Mouse (Mus musculus): ENCODE results near the gene Lrrc59. TPM values are rescaled to one million over a fixed set of nuclear protein-coding genes. Genes with fewer than 3 reads are reported as not detected.

The Lrrc59 gene
- polyA plus RNA-seq (2014; fragmentation: Nextera tagmentation; extraction: Ambion mirVana): 118 and 197 TPM in 2 replicates

GRCm38 (mm10) chr11:94629199-94629883 lies at the start of gene Lrrc59:
Gene Lrrc59, plus strand, starts transcription at chr11:94629767.
- ATAC-seq (ENCODE audit: low FRiP score, low TSS enrichment): peak; percentile 99
- Histone ChIP-seq H3K27me3 (ENCODE audit: control insufficient read depth, insufficient read depth, low read length) (no peaks in the 10 kb centered on the region), H3K4me1 (ENCODE audit: control insufficient read depth, insufficient read depth, low read length) (peaks cover 8% of the 10 kb centered on the region), H3K9me3 (ENCODE audit: control insufficient read depth, low read length) (no peaks in the 10 kb centered on the region), H3K4me3 (ENCODE audit: low read length) (peak within 1 kb of the TSS; percentile 84), H3K36me3 (ENCODE audit: control insufficient read depth, insufficient read depth, low read length) (peaks cover 27% of the 10 kb centered on the region), H3K9ac (ENCODE audit: low read depth, low read length) (peak within 1 kb of the TSS; percentile 85), H3K27ac (ENCODE audit: low read depth, low read length) (peak within 1 kb of the TSS; percentile 45; the same call in 1 of the 2 replicates), H3K4me2 (replicated peaks; ENCODE audit: low read depth, low read length) (peak within 1 kb of the TSS; percentile 73)
- WGBS: 6% methylated on average over 41 of the region's 41 CpGs

GRCm38 (mm10) chr11:94580111-94580740 lies 49.3 kb upstream of the Lrrc59 start:
- no peak for ATAC-seq (ENCODE audit: low FRiP score, low TSS enrichment)
- H3K9me3 ChIP-seq (ENCODE audit: control insufficient read depth, low read length): no peaks in the 10 kb centered on the region
- H3K4me2 ChIP-seq (replicated peaks; ENCODE audit: low read depth, low read length): no peak overlapping the region
- H3K27ac ChIP-seq (ENCODE audit: low read depth, low read length): no peak overlapping the region
- no peaks in the 10 kb centered on the region for H3K4me1 ChIP-seq (ENCODE audit: control insufficient read depth, insufficient read depth, low read length)
- WGBS: 92% methylated on average over 5 of the region's 5 CpGs
- H3K36me3 ChIP-seq (ENCODE audit: control insufficient read depth, insufficient read depth, low read length): peaks cover 6% of the 10 kb centered on the region; the same call in 1 of the 2 replicates
- H3K4me3 ChIP-seq (ENCODE audit: low read length): no peak overlapping the region
- no peak overlapping the region for H3K9ac ChIP-seq (ENCODE audit: low read depth, low read length)
- H3K27me3 ChIP-seq (ENCODE audit: control insufficient read depth, insufficient read depth, low read length): no peaks in the 10 kb centered on the region

- WGBS: 85% methylated on average over 9 of the region's 9 CpGs
- no peaks in the 10 kb centered on the region for H3K36me3 ChIP-seq (ENCODE audit: control insufficient read depth, insufficient read depth, low read length)
Measured at GRCm38 (mm10) chr11:94585091-94585490, 44.5 kb upstream of the Lrrc59 start.

DNA sequence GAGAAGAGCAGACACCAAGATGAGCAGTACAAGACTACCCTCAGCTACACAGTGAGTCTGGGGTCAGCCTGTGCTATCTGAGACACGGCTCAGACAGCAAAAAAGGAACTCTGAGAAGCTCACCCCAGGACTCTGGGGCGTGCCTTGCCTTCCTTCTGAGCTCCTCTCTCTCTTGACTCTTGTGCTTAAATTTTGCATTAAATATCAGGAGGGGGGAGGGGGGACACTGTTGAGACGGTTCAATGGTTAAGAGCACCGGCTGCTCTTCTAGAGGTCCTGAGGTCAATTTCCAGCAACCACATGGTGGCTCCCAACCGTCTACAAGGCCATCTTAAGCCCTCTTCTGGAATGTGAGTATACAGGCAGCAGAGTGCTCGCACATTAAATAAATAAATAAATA lies 42.1 kb upstream of the Lrrc59 start:
- Histone ChIP-seq H3K36me3 (ENCODE audit: control insufficient read depth, insufficient read depth, low read length) (no peaks in the 10 kb centered on the region), H3K4me2 (replicated peaks; ENCODE audit: low read depth, low read length) (no peak overlapping the region), H3K4me1 (ENCODE audit: control insufficient read depth, insufficient read depth, low read length) (peaks cover 19% of the 10 kb centered on the region), H3K27ac (ENCODE audit: low read depth, low read length) (no peak overlapping the region), H3K4me3 (ENCODE audit: low read length) (no peak overlapping the region), H3K9ac (ENCODE audit: low read depth, low read length) (no peak overlapping the region), H3K27me3 (ENCODE audit: control insufficient read depth, insufficient read depth, low read length) (no peaks in the 10 kb centered on the region), H3K9me3 (ENCODE audit: control insufficient read depth, low read length) (no peaks in the 10 kb centered on the region)
- no peak for ATAC-seq (ENCODE audit: low FRiP score, low TSS enrichment)
- WGBS: 68% methylated on average over 6 of the region's 6 CpGs

More at GRCm38 (mm10) chr11:94585091-94585490, 44.5 kb upstream of the Lrrc59 start:
- Histone ChIP-seq H3K9me3 (ENCODE audit: control insufficient read depth, low read length) (no peaks in the 10 kb centered on the region), H3K27ac (ENCODE audit: low read depth, low read length) (no peak overlapping the region), H3K4me1 (ENCODE audit: control insufficient read depth, insufficient read depth, low read length) (0 out of 2 replicates have a peak, but pooled peaks cover 4% of the 10 kb centered on the region), H3K4me2 (replicated peaks; ENCODE audit: low read depth, low read length) (no peak overlapping the region), H3K4me3 (ENCODE audit: low read length) (no peak overlapping the region), H3K27me3 (ENCODE audit: control insufficient read depth, insufficient read depth, low read length) (no peaks in the 10 kb centered on the region), H3K9ac (ENCODE audit: low read depth, low read length) (no peak overlapping the region)
- no peak for ATAC-seq (ENCODE audit: low FRiP score, low TSS enrichment)

- Histone ChIP-seq H3K27ac (ENCODE audit: low read depth, low read length) (no peak overlapping the region), H3K36me3 (ENCODE audit: control insufficient read depth, insufficient read depth, low read length) (no peaks in the 10 kb centered on the region), H3K4me2 (replicated peaks; ENCODE audit: low read depth, low read length) (no peak overlapping the region), H3K27me3 (ENCODE audit: control insufficient read depth, insufficient read depth, low read length) (no peaks in the 10 kb centered on the region), H3K4me3 (ENCODE audit: low read length) (no peak overlapping the region), H3K9ac (ENCODE audit: low read depth, low read length) (no peak overlapping the region), H3K4me1 (ENCODE audit: control insufficient read depth, insufficient read depth, low read length) (peaks cover 18% of the 10 kb centered on the region; the same call in 1 of the 2 replicates), H3K9me3 (ENCODE audit: control insufficient read depth, low read length) (no peaks in the 10 kb centered on the region)
- ATAC-seq (ENCODE audit: low FRiP score, low TSS enrichment): no peak
- 73% methylated on average over 7 of the region's 7 CpGs for WGBS
Measured at GRCm38 (mm10) chr11:94596311-94596852, 33.2 kb upstream of the Lrrc59 start.

DNA sequence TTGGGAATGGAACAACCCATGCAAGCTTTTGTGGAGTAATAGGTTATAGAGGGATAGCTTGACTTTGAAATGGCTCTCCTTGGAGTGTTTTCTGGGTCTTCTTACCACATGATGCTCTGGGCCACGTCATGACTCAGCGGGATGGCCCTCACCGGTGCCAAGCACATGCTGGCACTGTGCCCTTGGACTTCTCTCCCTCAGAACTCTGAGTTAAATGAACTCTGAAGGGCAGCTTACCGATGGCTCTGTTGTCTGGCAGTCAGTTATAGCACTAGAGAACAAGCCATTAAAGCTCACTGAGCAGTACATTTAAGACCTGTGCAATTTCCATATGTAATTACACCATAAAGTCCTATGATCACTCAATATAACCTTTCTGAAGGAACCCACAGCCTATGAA lies 32.2 kb upstream of the Lrrc59 start:
- Histone ChIP-seq H3K9me3 (ENCODE audit: control insufficient read depth, low read length) (no peaks in the 10 kb centered on the region), H3K4me2 (replicated peaks; ENCODE audit: low read depth, low read length) (no peak overlapping the region), H3K4me1 (ENCODE audit: control insufficient read depth, insufficient read depth, low read length) (peaks cover 15% of the 10 kb centered on the region), H3K27ac (ENCODE audit: low read depth, low read length) (no peak overlapping the region), H3K9ac (ENCODE audit: low read depth, low read length) (no peak overlapping the region), H3K36me3 (ENCODE audit: control insufficient read depth, insufficient read depth, low read length) (no peaks in the 10 kb centered on the region), H3K4me3 (ENCODE audit: low read length) (no peak overlapping the region), H3K27me3 (ENCODE audit: control insufficient read depth, insufficient read depth, low read length) (no peaks in the 10 kb centered on the region)
- ATAC-seq (ENCODE audit: low FRiP score, low TSS enrichment): no peak
- 78% methylated on average over 4 of the region's 4 CpGs for WGBS

GRCm38 (mm10) chr11:94598437-94599120 lies 31.0 kb upstream of the Lrrc59 start:
- H3K4me3 ChIP-seq (ENCODE audit: low read length): no peak overlapping the region
- no peak overlapping the region for H3K9ac ChIP-seq (ENCODE audit: low read depth, low read length)
- no peak for ATAC-seq (ENCODE audit: low FRiP score, low TSS enrichment)
- H3K27me3 ChIP-seq (ENCODE audit: control insufficient read depth, insufficient read depth, low read length): no peaks in the 10 kb centered on the region
- H3K36me3 ChIP-seq (ENCODE audit: control insufficient read depth, insufficient read depth, low read length): no peaks in the 10 kb centered on the region
- H3K27ac ChIP-seq (ENCODE audit: low read depth, low read length): no peak overlapping the region
- no peaks in the 10 kb centered on the region for H3K9me3 ChIP-seq (ENCODE audit: control insufficient read depth, low read length)
- peaks cover 18% of the 10 kb centered on the region for H3K4me1 ChIP-seq (ENCODE audit: control insufficient read depth, insufficient read depth, low read length)
- no peak overlapping the region for H3K4me2 ChIP-seq (replicated peaks; ENCODE audit: low read depth, low read length)
- WGBS: 41% methylated on average over 6 of the region's 6 CpGs

- no peak overlapping the region for H3K27ac ChIP-seq (ENCODE audit: low read depth, low read length)
- no peak overlapping the region for H3K9ac ChIP-seq (ENCODE audit: low read depth, low read length)
- H3K4me1 ChIP-seq (ENCODE audit: control insufficient read depth, insufficient read depth, low read length): peaks cover 18% of the 10 kb centered on the region
- no peaks in the 10 kb centered on the region for H3K36me3 ChIP-seq (ENCODE audit: control insufficient read depth, insufficient read depth, low read length)
- no peaks in the 10 kb centered on the region for H3K27me3 ChIP-seq (ENCODE audit: control insufficient read depth, insufficient read depth, low read length)
- peak overlapping the region; percentile 63 for H3K4me3 ChIP-seq (ENCODE audit: low read length)
- WGBS: 92% methylated on average over 7 of the region's 7 CpGs
- peak overlapping the region; percentile 62; the same call in 1 of the 2 replicates for H3K4me2 ChIP-seq (replicated peaks; ENCODE audit: low read depth, low read length)
- no peak for ATAC-seq (ENCODE audit: low FRiP score, low TSS enrichment)
- H3K9me3 ChIP-seq (ENCODE audit: control insufficient read depth, low read length): no peaks in the 10 kb centered on the region
Measured at GRCm38 (mm10) chr11:94600447-94600846, 29.1 kb upstream of the Lrrc59 start.
